Mouse (Mus musculus) kidney, postnatal 0 days (tissue): ENCODE results near the gene Atp2a2. TPM values are rescaled to one million over a fixed set of nuclear protein-coding genes. Genes with fewer than 3 reads are reported as not detected.

ENCODE experiments used
- ATAC-seq: fragments of 200-750 bp; cut with Nextera tagmentation; replicated peaks from 2 replicates; pipeline ENCODE4 v1.8.0; 2017; ENCODE audit warnings: low read depth, moderate number of reproducible peaks, moderate TSS enrichment, moderate library complexity; ENCODE audit not compliant: low FRiP score
- DNase-seq: peaks from one replicate; pipeline ENCODE4 v3.0.0-alpha.2; 2016; ENCODE audit warnings: low spot score
- H3K27ac ChIP-seq: fragments of 300-500 bp; sonication (generic); 2 replicates; pipeline ENCODE4 v1.5.1; 2014; ENCODE audit warnings: mild to moderate bottlenecking
- H3K27me3 ChIP-seq: fragments of 300-500 bp; sonication (generic); 2 replicates; pipeline ENCODE4 v1.6.1; 2014; ENCODE audit warnings: low read length, mixed read lengths; ENCODE audit not compliant: insufficient read depth
- H3K36me3 ChIP-seq: fragments of 300-500 bp; sonication (generic); 2 replicates; pipeline ENCODE4 v1.6.1; 2014; ENCODE audit warnings: low read length, mixed read lengths; ENCODE audit not compliant: insufficient read depth
- H3K4me1 ChIP-seq: fragments of 300-500 bp; sonication (generic); replicated peaks from 2 replicates; pipeline ENCODE4 v1.6.1; 2014; ENCODE audit warnings: antibody characterized with exemption, low read length, mixed read lengths; ENCODE audit not compliant: insufficient read depth
- H3K4me2 ChIP-seq: fragments of 300-500 bp; sonication (generic); 2 replicates; pipeline ENCODE4 v1.6.1; 2014; ENCODE audit warnings: mild to moderate bottlenecking, low read length, moderate library complexity, mixed read lengths
- H3K4me3 ChIP-seq: fragments of 300-500 bp; sonication (generic); replicated peaks from 2 replicates; pipeline ENCODE4 v1.5.1; 2014; ENCODE audit warnings: low read depth, low read length
- H3K9ac ChIP-seq: fragments of 300-500 bp; sonication (generic); 2 replicates; pipeline ENCODE4 v1.6.1; 2014; ENCODE audit warnings: low read depth, low read length
- H3K9me3 ChIP-seq: fragments of 300-500 bp; sonication (generic); replicated peaks from 2 replicates; pipeline ENCODE4 v1.6.1; 2016; ENCODE audit warnings: low read length, inconsistent platforms, mixed read lengths
- CTCF ChIP-seq: IDR thresholded peaks from 2 replicates; pipeline ENCODE4 v1.5.1; 2016; ENCODE audit warnings: antibody characterized with exemption, low read depth, mild to moderate bottlenecking, moderate library complexity
- WGBS: fragments of 180-500 bp; shearing (Covaris S2); extraction: QIAGEN DNeasy Blood & Tissue Kit; methylation state at CpG from one replicate; pipeline ENCODE4 v1.1.7; 2014; 5-methylcytosine and 5-hydroxymethylcytosine counted together
- polyA plus RNA-seq: library from polyadenylated mRNA; unstranded; fragments of >200 nt; fragmentation: Nextera tagmentation; extraction: Ambion mirVana; gene quantifications from 2 replicates; pipeline ENCODE4 v1.2.1, GENCODE M21; 2015

Atp2a2 gene
- polyA plus RNA-seq, 1 experiment from 2014 or later = 38.5 TPM

GRCm38 (mm10) chr5:122448869-122449268, 53.2 kb downstream of the Atp2a2 start:
- H3K27me3 ChIP-seq = no peaks in the 10 kb centered on the region
- no peak for DNase-seq
- no peak overlapping the region for H3K9ac ChIP-seq
- H3K27ac ChIP-seq = no peak overlapping the region
- H3K36me3 ChIP-seq = peaks cover 30% of the 10 kb centered on the region
- H3K4me1 ChIP-seq = no peaks in the 10 kb centered on the region
- no peak for ATAC-seq
- no peaks in the 10 kb centered on the region for H3K9me3 ChIP-seq
- whole genome bisulfite sequencing = 82% methylated on average over 5 of the region's 5 CpGs
- TF ChIP-seq CTCF = 0 out of 2 replicates have a peak, but pooled peaks have one; percentile 5
- no peak overlapping the region for H3K4me3 ChIP-seq
- H3K4me2 ChIP-seq = no peak overlapping the region

GRCm38 (mm10) chr5:122447857-122448256, 54.2 kb downstream of the Atp2a2 start:
- Histone ChIP-seq H3K27ac (no peak overlapping the region), H3K4me1 (no peaks in the 10 kb centered on the region), H3K4me2 (no peak overlapping the region), H3K4me3 (no peak overlapping the region), H3K36me3 (peaks cover 32% of the 10 kb centered on the region), H3K27me3 (no peaks in the 10 kb centered on the region), H3K9ac (no peak overlapping the region), H3K9me3 (no peaks in the 10 kb centered on the region)
- no peak for ATAC-seq
- no peak for DNase-seq
- TF ChIP-seq CTCF = no peak
- WGBS = 90% methylated on average over 8 of the region's 8 CpGs

- Histone ChIP-seq H3K4me1 (no peaks in the 10 kb centered on the region), H3K9me3 (no peaks in the 10 kb centered on the region), H3K27me3 (no peaks in the 10 kb centered on the region), H3K27ac (no peak overlapping the region), H3K4me2 (no peak overlapping the region), H3K4me3 (no peak overlapping the region), H3K36me3 (peaks cover 51% of the 10 kb centered on the region), H3K9ac (no peak overlapping the region)
- ATAC-seq (no peak), DNase-seq (no peak)
- WGBS = 85% methylated on average over 11 of the region's 11 CpGs
- no peak for TF ChIP-seq CTCF
Observed at GRCm38 (mm10) chr5:122445051-122445610, 56.9 kb downstream of the Atp2a2 start.

GRCm38 (mm10) chr5:122444492-122444891, 57.5 kb downstream of the Atp2a2 start:
- DNase-seq = no peak
- H3K4me3 ChIP-seq = no peak overlapping the region
- no peak overlapping the region for H3K9ac ChIP-seq
- no peak overlapping the region for H3K27ac ChIP-seq
- no peak for ATAC-seq
- TF ChIP-seq CTCF = no peak
- H3K4me2 ChIP-seq = no peak overlapping the region
- no peaks in the 10 kb centered on the region for H3K27me3 ChIP-seq
- no peaks in the 10 kb centered on the region for H3K4me1 ChIP-seq
- 94% methylated on average over 10 of the region's 10 CpGs for WGBS
- no peaks in the 10 kb centered on the region for H3K9me3 ChIP-seq
- peaks cover 56% of the 10 kb centered on the region for H3K36me3 ChIP-seq

- H3K27ac ChIP-seq = peak overlapping the region; percentile 74
- no peak for DNase-seq
Observed at GRCm38 (mm10) chr5:122440095-122440630, 61.9 kb downstream of the Atp2a2 start.

GRCm38 (mm10) chr5:122439400-122440094, 62.5 kb downstream of the Atp2a2 start:
- Histone ChIP-seq H3K27me3 (no peaks in the 10 kb centered on the region), H3K4me3 (no peak overlapping the region), H3K4me2 (no peak overlapping the region), H3K36me3 (peaks cover 77% of the 10 kb centered on the region), H3K4me1 (no peaks in the 10 kb centered on the region), H3K27ac (peak overlapping the region; percentile 74), H3K9me3 (no peaks in the 10 kb centered on the region), H3K9ac (no peak overlapping the region)
- ATAC-seq (peak; percentile 34; the same call in 1 of the 2 replicates), DNase-seq (peak; percentile 82)
- WGBS = 69% methylated on average over 19 of the region's 19 CpGs
- no peak for TF ChIP-seq CTCF

More at GRCm38 (mm10) chr5:122440095-122440630, 61.9 kb downstream of the Atp2a2 start:
- no peak overlapping the region for H3K4me2 ChIP-seq
- H3K4me3 ChIP-seq = no peak overlapping the region
- WGBS = 83% methylated on average over 12 of the region's 12 CpGs
- H3K9ac ChIP-seq = no peak overlapping the region
- no peak for TF ChIP-seq CTCF
- H3K36me3 ChIP-seq = peaks cover 83% of the 10 kb centered on the region
- no peaks in the 10 kb centered on the region for H3K4me1 ChIP-seq
- no peak for ATAC-seq
- no peaks in the 10 kb centered on the region for H3K27me3 ChIP-seq
- H3K9me3 ChIP-seq = no peaks in the 10 kb centered on the region
